Mouse (Mus musculus) midbrain, embryonic 15.5 days (tissue): Measurements from ENCODE around the gene Ano10. TPM values are rescaled to one million over a fixed set of nuclear protein-coding genes. Genes with fewer than 3 reads are reported as not detected.
"Not testable (repeated sequence)": the region's sequence is repeated elsewhere in the genome, so short reads cannot be mapped to it uniquely, and the experiment has no call there.

Experiments used
- ATAC-seq: fragments of 200-750 bp; cut with Nextera tagmentation; replicated peaks from 2 replicates; pipeline ENCODE4 v1.8.0; 2017; ENCODE audit warnings: moderate TSS enrichment
- H3K27ac ChIP-seq: fragments of 300-500 bp; sonication (generic); 2 replicates; pipeline ENCODE4 v1.5.1; 2015; ENCODE audit warnings: mild to moderate bottlenecking, inconsistent platforms
- H3K27me3 ChIP-seq: fragments of 300-500 bp; sonication (generic); replicated peaks from 2 replicates; pipeline ENCODE4 v1.6.1; 2015; ENCODE audit warnings: inconsistent platforms
- H3K36me3 ChIP-seq: fragments of 300-500 bp; sonication (generic); replicated peaks from 2 replicates; pipeline ENCODE4 v1.6.1; 2015; ENCODE audit warnings: inconsistent platforms
- H3K4me1 ChIP-seq: fragments of 300-500 bp; sonication (generic); 2 replicates; pipeline ENCODE4 v1.6.1; 2015; ENCODE audit warnings: inconsistent platforms
- H3K4me2 ChIP-seq: fragments of 300-500 bp; sonication (generic); 2 replicates; pipeline ENCODE4 v1.6.1; 2015; ENCODE audit warnings: inconsistent platforms, mild to moderate bottlenecking, moderate library complexity
- H3K4me3 ChIP-seq: fragments of 300-500 bp; sonication (generic); 2 replicates; pipeline ENCODE4 v1.5.1; 2015; ENCODE audit warnings: mild to moderate bottlenecking, inconsistent platforms
- H3K9ac ChIP-seq: fragments of 300-500 bp; sonication (generic); 2 replicates; pipeline ENCODE4 v1.6.1; 2015; ENCODE audit warnings: mild to moderate bottlenecking, inconsistent platforms
- H3K9me3 ChIP-seq: fragments of 300-500 bp; sonication (generic); 2 replicates; pipeline ENCODE4 v1.6.1; 2016; ENCODE audit warnings: inconsistent platforms
- WGBS: fragments of 180-500 bp; shearing (Covaris S2); methylation state at CpG from one replicate; pipeline ENCODE4 v1.1.7; 2015; ENCODE audit warnings: mixed read lengths; 5-methylcytosine and 5-hydroxymethylcytosine counted together
- polyA plus RNA-seq: library from polyadenylated mRNA; unstranded; fragments of >200 nt; fragmentation: Nextera tagmentation; extraction: Ambion mirVana; gene quantifications from 2 replicates; pipeline ENCODE4 v1.2.1, GENCODE M21; 2015

The Ano10 gene
- polyA plus RNA-seq, 1 experiment from 2014 or later, result 39.7 TPM

DNA sequence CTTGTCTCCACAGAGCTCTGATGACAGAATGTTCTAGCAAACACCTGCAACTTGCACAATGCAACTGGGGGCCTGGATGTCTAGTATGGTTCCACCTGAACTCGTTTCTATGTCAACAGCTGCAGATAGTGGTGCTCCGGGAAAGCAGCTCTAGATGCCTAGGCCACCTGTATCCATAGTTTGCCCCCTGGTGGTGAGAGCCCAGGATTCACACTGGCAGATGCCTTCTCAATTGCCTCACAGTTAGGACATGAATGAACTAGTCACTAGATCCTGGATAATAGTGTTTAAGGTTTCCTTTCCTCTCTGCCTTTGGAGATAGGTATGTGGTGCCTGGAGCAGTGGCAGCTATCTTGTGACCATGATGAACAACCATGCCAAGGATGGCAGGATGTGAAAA, 109.2 kb downstream of the Ano10 start:
- no peak for ATAC-seq
- H3K4me2 ChIP-seq, result no peak overlapping the region
- no peak overlapping the region for H3K27ac ChIP-seq
- H3K27me3 ChIP-seq, result no peaks in the 10 kb centered on the region
- H3K36me3 ChIP-seq, result no peaks in the 10 kb centered on the region
- no peak overlapping the region for H3K9ac ChIP-seq
- no peaks in the 10 kb centered on the region for H3K4me1 ChIP-seq
- WGBS, result 17% methylated on average over 2 of the region's 2 CpGs
- no peaks in the 10 kb centered on the region for H3K9me3 ChIP-seq
- H3K4me3 ChIP-seq, result no peak overlapping the region

DNA sequence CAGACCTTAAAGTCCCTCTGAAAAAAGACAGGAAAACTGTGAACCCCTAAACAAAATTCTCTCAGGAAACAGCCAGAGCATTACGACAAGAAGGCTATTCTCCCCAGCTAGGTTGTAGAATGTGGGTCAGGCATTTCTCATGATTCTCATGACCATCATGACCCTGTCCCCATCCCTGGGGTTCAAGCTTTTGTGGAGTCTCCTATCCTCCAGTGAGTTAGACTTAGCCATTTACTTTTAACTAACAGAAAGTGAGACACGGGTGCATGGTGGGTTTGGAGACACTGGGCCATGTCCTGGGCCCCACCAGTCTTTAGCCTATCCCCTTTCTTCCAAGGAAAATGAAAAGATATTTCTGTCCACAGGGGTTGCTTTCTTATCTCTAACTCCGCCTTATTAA, 109.9 kb downstream of the Ano10 start:
- Histone ChIP-seq H3K36me3 (no peaks in the 10 kb centered on the region), H3K4me3 (no peak overlapping the region), H3K4me1 (no peaks in the 10 kb centered on the region), H3K27ac (no peak overlapping the region), H3K27me3 (no peaks in the 10 kb centered on the region), H3K9me3 (no peaks in the 10 kb centered on the region), H3K9ac (no peak overlapping the region), H3K4me2 (no peak overlapping the region)
- ATAC-seq, result no peak
- 83% methylated on average over 3 of the region's 3 CpGs for WGBS

DNA sequence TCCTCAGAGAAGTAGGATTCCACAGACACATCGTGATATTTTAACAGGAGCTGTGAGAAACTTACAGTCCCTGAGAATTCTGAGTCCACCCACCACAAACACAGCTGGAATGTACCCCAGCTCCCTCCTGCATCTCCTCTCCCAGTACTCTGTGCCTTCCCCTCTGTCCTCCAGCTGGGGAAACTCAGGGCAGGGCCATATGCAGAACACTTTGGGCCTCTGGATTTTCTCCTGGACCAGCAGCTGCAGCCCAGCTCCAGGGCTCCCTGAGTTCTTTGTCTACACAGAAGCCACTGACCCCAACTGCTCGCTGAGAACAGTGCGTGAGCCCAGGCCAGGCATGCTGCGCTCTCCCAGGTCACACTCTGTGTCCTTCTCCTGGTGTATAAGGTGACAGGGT, 111.1 kb downstream of the Ano10 start:
- ATAC-seq, result no peak
- Histone ChIP-seq H3K27me3 (no peaks in the 10 kb centered on the region), H3K36me3 (no peaks in the 10 kb centered on the region), H3K9me3 (no peaks in the 10 kb centered on the region), H3K4me3 (no peak overlapping the region), H3K27ac (no peak overlapping the region), H3K4me2 (no peak overlapping the region), H3K9ac (no peak overlapping the region), H3K4me1 (no peaks in the 10 kb centered on the region)
- WGBS, result 78% methylated on average over 4 of the region's 4 CpGs

DNA sequence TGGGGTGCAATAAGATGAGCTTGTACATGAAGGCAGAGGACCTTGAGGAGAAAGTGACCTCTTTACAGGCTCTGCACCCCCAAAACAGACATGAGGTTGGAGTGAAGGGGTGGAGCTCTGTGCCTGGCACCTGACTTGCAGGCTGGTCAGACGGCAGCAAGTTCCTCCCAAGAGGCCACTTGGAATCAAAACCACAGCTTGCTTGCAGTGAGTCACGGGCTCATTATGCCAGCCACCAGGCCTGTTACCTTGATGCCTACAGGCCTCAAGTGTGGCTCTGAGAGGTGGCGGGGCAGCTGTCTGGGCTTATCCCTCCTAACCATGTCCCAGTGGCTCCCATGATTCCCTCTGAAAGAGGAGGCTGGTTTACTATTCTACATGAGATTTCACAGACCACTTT, 114.1 kb downstream of the Ano10 start:
- no peak for ATAC-seq
- no peaks in the 10 kb centered on the region for H3K27me3 ChIP-seq
- peaks cover 5% of the 10 kb centered on the region; the same call in 1 of the 2 replicates for H3K36me3 ChIP-seq
- no peak overlapping the region for H3K9ac ChIP-seq
- WGBS, result 79% methylated on average over 3 of the region's 3 CpGs
- H3K4me1 ChIP-seq, result no peaks in the 10 kb centered on the region
- no peak overlapping the region for H3K27ac ChIP-seq
- no peaks in the 10 kb centered on the region for H3K9me3 ChIP-seq
- no peak overlapping the region for H3K4me3 ChIP-seq
- H3K4me2 ChIP-seq, result no peak overlapping the region

DNA sequence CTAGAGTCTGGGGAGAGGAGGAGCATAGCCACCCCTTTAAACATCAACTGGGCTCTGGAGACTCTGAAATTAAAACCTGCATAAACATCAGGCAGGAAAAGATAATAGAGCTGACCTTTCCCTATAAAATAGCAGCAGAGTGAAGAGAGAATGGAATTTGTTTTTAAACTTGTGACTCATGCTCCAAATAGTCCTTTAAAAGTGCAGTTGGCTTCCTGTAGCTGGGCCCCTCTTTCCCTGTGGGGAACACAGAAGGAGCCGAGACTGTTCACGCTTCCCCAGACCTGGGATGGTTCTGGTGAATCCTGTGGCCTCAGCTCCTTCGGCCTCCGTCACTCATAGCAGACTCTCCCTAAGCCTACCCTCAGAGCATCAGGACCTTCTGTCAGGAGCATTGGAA, 115.8 kb downstream of the Ano10 start:
- H3K4me2 ChIP-seq, result no peak overlapping the region
- peaks cover 5% of the 10 kb centered on the region; the same call in 1 of the 2 replicates for H3K36me3 ChIP-seq
- H3K9ac ChIP-seq, result no peak overlapping the region
- WGBS, result 76% methylated on average over 4 of the region's 4 CpGs
- no peaks in the 10 kb centered on the region for H3K27me3 ChIP-seq
- H3K9me3 ChIP-seq, result no peaks in the 10 kb centered on the region
- no peak overlapping the region for H3K27ac ChIP-seq
- ATAC-seq, result no peak
- H3K4me3 ChIP-seq, result no peak overlapping the region
- H3K4me1 ChIP-seq, result no peaks in the 10 kb centered on the region

DNA sequence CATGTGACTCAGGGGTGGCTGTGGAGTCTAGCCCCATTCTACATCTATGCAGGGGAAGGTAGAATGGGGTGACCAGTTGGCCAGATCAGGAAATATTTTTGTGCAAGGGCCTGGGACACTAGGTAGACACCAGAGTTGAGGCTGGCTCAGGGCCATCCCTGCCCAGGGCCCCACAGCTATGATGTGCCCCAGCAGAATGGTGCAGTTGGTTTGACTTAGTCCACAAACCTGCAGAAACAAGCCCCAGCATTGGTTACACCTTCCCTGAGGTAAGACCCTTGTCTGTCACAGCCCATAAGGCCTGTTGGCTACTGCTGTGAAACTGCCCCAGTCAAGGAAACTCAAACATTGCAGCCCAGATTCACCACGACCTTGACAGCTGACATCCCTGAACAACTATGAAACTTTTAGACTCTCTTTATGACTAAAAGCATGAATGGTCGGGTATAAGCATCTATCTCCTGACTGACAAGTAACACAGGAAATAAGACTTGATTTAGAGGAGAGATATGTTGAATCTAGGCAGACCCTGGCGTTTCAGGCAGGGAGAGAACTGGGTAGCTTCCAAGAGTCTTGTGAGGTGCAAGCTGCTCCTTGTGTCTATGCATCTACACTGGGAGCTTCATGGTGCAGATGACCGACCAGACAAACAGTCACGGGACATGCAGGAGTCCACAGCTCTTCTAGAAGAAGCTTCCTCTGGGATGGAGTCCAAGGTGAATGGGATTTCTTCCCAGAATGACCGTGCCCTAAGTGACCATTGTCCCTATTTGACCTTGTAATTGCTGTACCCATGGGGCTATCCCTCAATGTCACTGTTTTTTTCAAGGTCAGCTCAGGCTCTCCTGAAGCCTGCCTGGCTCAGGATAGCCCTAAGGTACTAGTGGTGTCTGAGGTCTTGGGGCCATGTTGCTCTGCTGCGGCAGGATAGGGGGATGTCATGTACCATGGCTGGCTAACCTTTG, 116.7 kb downstream of the Ano10 start:
- Histone ChIP-seq H3K9ac (no peak overlapping the region), H3K27me3 (no peaks in the 10 kb centered on the region), H3K4me2 (no peak overlapping the region), H3K27ac (no peak overlapping the region), H3K4me1 (no peaks in the 10 kb centered on the region), H3K4me3 (no peak overlapping the region), H3K9me3 (no peaks in the 10 kb centered on the region), H3K36me3 (peaks cover 5% of the 10 kb centered on the region; the same call in 1 of the 2 replicates)
- WGBS, result 84% methylated on average over 7 of the region's 7 CpGs
- ATAC-seq, result no peak

DNA sequence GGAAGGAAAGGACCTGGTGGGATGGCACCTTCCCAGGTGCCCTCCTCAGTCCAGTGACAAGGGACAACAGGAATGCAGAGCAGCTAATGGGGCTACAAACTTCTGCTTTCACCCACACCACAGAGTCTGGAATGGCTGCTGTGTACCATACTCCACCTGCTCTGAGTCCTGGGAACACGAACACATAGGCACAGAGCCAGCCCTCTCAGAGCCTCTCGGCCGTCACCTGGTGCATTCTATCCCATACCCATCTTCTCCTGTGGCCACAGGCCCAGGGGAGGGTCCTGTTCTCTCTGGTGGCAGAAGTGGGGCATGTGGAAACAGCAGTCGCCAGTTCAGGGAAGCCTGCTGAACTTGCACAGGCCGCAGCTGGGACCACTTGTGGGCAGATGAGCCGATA, 119.5 kb downstream of the Ano10 start:
- no peak for ATAC-seq
- Histone ChIP-seq H3K9ac (no peak overlapping the region), H3K27ac (no peak overlapping the region), H3K4me2 (no peak overlapping the region), H3K4me1 (no peaks in the 10 kb centered on the region), H3K4me3 (no peak overlapping the region), H3K9me3 (no peaks in the 10 kb centered on the region), H3K27me3 (no peaks in the 10 kb centered on the region), H3K36me3 (peaks cover 9% of the 10 kb centered on the region; the same call in 1 of the 2 replicates)
- WGBS, result 87% methylated on average over 6 of the region's 6 CpGs

DNA sequence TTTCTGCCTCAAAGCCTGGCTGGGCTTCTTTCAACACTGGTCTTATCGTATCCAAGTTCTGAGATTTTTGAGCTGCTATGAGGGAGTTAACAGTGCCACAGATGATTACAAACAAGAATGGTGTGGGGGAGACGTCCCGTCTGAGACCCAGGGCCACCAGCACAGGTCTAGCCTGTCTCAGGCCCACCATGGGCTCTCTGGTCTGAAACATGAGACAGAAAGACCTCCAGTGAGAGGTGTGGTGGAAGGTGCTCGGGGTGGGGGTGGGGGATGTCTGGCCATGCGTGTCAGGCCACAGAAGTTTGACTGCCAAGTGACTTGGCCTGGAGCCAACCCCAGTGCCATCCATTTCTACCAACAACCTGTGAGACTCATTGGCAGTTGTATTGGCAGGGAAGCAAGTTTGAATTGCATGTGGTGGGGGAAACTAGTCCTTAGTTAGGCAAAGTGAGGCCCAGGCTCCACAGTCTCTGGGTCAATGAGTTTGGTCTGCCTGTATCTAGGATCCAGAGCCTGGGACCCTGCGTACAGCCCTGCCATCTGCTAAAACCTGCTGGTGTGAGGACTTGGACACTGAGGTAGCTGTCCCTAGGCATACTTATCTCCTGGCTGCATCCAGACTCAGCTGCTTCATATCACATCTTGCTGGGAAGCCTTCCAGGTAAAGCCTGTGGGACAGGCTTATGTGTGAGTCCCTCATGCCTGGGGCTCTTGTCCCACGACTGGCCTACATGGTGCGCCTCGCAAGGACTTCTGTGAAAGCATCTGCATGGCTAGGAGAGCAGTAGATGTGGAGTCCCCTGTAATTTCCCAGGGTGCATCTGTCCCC, 120.6 kb downstream of the Ano10 start:
- Histone ChIP-seq H3K4me2 (no peak overlapping the region), H3K4me3 (no peak overlapping the region), H3K9me3 (no peaks in the 10 kb centered on the region), H3K36me3 (peaks cover 10% of the 10 kb centered on the region; the same call in 1 of the 2 replicates), H3K4me1 (no peaks in the 10 kb centered on the region), H3K27me3 (no peaks in the 10 kb centered on the region), H3K27ac (no peak overlapping the region), H3K9ac (no peak overlapping the region)
- no peak for ATAC-seq
- 80% methylated on average over 9 of the region's 9 CpGs for WGBS

DNA sequence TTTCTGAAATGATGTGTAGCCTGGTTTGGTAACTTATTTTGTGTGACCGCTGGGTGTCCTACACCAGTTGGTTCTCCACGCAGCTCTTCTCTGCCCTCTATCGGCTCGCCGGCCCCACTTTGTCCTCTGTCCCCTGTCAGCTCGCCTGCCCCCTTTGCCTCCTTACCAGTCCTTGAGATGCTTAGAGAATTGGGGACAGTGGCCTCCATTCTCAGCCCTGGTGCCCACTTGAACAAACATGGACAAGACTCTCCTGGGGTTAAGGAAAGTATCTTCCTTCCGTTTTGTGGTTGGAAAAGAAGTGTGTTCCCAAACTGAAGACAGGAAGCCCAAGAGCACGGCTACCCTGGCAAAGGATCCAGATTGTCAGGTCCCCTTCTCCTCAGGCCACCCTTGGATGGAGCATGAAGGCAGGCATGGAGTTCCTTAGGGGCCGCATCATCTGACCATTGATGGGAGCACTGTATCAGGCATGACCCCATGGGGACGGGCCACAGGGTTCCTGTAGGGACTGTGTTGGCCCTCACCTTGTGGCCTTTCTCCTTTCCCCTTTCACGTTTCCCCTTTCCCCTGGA, 121.5 kb downstream of the Ano10 start:
- WGBS, result 90% methylated on average over 11 of the region's 11 CpGs
- no peak for ATAC-seq
- Histone ChIP-seq H3K27me3 (no peaks in the 10 kb centered on the region), H3K4me3 (no peak overlapping the region), H3K4me1 (no peaks in the 10 kb centered on the region), H3K36me3 (peaks cover 10% of the 10 kb centered on the region; the same call in 1 of the 2 replicates), H3K9ac (no peak overlapping the region), H3K4me2 (no peak overlapping the region), H3K27ac (no peak overlapping the region), H3K9me3 (no peaks in the 10 kb centered on the region)

DNA sequence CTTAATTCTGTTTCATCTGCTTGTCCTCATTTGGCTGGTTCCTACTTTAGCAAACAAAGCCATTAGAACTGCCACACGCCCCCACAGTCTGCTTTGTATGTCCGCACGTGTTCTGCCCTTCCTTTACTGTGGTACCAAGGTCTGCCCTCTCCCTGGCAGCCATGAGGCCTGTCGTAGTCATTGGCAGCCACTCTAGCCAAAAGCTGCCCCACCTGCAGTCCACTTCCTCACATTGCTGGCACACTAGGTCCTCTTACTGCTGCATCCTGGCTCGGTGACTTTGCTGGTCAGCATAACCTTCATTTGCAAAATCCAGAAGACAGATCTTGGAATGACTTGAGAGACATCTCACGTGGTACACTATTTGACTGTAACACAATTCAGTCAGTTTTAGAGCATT, 124.3 kb downstream of the Ano10 start:
- no peak for ATAC-seq
- H3K27me3 ChIP-seq, result no peaks in the 10 kb centered on the region
- 91% methylated on average over 6 of the region's 6 CpGs for WGBS
- H3K4me1 ChIP-seq, result no peaks in the 10 kb centered on the region
- H3K36me3 ChIP-seq, result peaks cover 18% of the 10 kb centered on the region; the same call in 1 of the 2 replicates
- no peak overlapping the region for H3K4me3 ChIP-seq
- no peaks in the 10 kb centered on the region for H3K9me3 ChIP-seq
- no peak overlapping the region for H3K4me2 ChIP-seq
- H3K27ac ChIP-seq, result no peak overlapping the region
- H3K9ac ChIP-seq, result no peak overlapping the region

DNA sequence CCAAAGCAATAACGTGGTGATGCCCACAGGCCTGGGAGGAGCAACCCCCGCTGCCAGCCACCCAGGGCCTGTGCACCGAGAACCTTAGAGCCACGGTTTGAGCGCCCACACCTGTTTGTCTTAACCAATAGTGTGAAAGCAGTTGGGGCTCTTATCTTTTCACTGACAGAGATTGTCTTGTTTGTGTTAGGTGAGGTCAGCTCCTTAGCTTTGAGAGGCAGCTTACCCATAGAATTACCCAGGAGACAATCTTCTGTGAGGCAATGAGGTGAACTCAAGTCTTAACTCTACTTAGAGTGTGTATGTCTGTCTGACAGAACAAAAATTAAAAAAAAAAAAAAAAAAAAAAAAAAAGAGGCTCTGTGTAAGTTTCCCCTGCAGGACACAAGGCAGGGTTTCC, 126.5 kb downstream of the Ano10 start:
- H3K27ac ChIP-seq, H3K9ac ChIP-seq, H3K27me3 ChIP-seq, H3K4me3 ChIP-seq, H3K4me2 ChIP-seq, ATAC-seq, H3K4me1 ChIP-seq, H3K9me3 ChIP-seq: not testable (repeated sequence)
- 92% methylated on average over 5 of the region's 5 CpGs for WGBS
- peaks cover 25% of the 10 kb centered on the region; the same call in 1 of the 2 replicates for H3K36me3 ChIP-seq

DNA sequence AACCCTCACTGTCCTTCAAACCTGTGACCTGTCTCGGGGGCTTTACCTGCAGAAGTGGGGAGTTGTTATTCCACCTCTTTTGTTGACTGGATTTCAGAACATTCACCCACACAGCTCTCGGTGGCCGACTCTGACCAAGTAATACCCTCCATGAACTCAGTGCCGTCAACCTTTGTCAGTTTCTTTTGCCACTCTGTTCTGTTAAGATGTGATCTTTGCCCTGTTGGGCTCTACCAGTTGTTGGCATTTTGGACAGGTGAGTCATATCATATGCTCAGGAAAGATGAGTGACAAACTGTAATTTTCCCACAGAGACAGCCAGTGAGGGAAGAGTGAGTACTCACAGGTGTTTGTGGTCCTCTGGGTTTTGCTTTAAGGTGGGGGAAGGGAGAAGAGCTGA, 129.7 kb downstream of the Ano10 start:
- H3K9ac ChIP-seq, result no peak overlapping the region
- H3K27me3 ChIP-seq, result no peaks in the 10 kb centered on the region
- WGBS, result 96% methylated on average over 4 of the region's 4 CpGs
- no peaks in the 10 kb centered on the region for H3K4me1 ChIP-seq
- no peak overlapping the region for H3K27ac ChIP-seq
- H3K4me2 ChIP-seq, result no peak overlapping the region
- H3K36me3 ChIP-seq, result peaks cover 21% of the 10 kb centered on the region; the same call in 1 of the 2 replicates
- H3K9me3 ChIP-seq, result no peaks in the 10 kb centered on the region
- H3K4me3 ChIP-seq, result no peak overlapping the region
- no peak for ATAC-seq
